Mouse (Mus musculus) kidney, postnatal 25 days (tissue): ENCODE data around the gene Hoxa7.

Experiments
- DNase-seq, 2 experiments: peaks; one replicate each; pipeline ENCODE4 v3.0.0; 2021; ENCODE audit warnings: mixed read lengths in 2 of 2

The Hoxa7 gene

DNA sequence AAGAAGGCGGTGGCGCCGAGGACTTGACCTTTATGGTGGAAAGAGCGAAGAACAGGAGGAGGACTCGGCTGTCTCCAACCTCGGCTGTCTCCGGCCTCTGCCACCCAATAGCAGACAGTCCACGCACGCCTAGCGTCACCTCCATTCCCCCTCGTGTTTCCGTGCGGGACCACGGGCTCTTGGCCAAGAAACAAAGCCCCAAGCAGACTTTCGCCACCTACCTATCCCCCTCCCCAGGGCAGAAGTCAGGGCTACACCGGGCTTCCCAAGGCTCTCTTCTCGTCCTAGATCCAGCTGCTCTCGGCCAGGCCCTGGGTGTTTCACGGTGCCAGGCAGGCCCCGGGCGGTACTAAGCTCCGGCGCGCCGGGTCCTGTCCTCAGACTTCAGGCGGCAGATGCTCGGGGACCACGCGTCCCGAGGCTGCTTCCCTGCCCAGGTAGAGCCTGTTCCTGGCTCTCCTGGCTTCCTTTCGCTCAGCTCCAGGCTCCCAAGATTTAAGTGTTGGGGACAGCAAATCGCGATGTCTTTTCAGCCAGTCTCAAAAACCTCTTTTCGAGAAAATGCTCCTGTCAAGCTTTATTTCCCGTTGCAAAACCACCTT lies 31.2 kb upstream of the Hoxa7 start:
- no peak for DNase-seq

GRCm38 (mm10) chr6:52252016-52252774 lies 30.5 kb upstream of the Hoxa7 start:
- DNase-seq, result no peak

- DNase-seq, result no peak
These were observed 29.7 kb upstream of the Hoxa7 start for GRCm38 (mm10) chr6:52251177-52251879.

DNA sequence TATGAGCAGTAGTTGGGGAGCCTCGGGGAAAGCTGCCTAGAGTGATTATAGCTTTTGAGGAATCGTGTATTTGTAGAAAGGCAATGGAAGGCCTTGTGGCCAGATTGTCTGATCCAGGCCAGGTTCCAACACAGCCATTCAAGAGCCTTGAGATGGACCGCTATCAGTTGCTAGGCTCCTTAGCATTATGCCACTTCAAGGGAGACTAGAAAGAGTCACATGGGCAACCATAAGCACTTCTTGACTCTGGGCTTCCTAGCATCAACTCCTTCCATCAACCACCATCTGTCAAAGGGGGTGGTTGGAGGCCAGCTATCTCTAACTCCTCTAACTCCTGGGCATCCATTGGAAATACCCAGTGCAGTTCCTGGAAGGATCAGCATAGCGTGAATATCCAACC lies 28.2 kb upstream of the Hoxa7 start:
- DNase-seq, result peak in 1 of 2 experiments; percentile 21

DNA sequence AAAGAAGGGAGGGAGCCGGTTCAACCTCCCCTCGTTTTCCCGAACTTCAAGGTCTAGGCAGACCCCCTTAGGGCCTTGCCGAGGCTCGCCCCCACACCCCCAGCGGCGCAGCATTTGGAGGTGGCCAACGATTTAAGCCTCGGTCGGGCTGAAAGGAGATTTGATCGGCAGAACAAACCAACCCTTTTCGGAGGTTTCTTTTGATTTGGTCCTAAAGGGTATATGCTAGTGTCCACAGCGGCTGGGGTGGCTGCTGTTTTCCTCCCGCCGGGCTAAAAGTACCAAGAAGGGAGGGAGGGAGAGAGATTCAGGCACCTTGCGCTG lies 27.7 kb upstream of the Hoxa7 start:
- peak in 1 of 2 experiments; percentile 24 for DNase-seq

GRCm38 (mm10) chr6:52248638-52249414 lies 27.2 kb upstream of the Hoxa7 start:
- peak in 1 of 2 experiments; percentile 28 for DNase-seq

GRCm38 (mm10) chr6:52247766-52248637 lies 26.3 kb upstream of the Hoxa7 start:
- peak in 1 of 2 experiments; percentile 35 for DNase-seq

GRCm38 (mm10) chr6:52246916-52247315 lies 25.3 kb upstream of the Hoxa7 start:
- peak in 1 of 2 experiments; percentile 20 for DNase-seq

DNA sequence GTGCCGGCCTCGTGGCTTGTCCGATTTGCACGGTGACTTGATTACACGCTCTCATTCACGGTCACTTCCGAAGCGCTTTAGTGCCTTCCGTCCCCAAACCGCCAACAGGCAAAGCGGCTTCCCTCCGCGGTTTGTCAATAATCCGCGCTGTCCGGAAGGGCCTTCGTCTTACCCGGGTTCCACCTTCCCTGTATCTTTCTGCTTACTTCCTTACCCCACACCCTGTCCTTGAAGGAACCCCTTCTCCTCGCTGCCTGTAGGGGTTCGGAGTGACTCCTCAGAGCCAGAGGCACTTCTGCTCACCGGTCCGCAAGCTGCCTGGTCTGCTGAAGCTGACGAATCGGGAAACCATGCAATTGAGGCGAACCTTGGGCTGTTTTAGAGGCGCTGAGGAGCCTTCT lies 24.7 kb upstream of the Hoxa7 start:
- peak; percentile 36 to 46 for DNase-seq

- peak; percentile 62 to 73 for DNase-seq
These were observed 24.1 kb upstream of the Hoxa7 start, which contains the start of gene Hoxa11 for GRCm38 (mm10) chr6:52245757-52246142. Hoxa11 (minus strand) TSS chr6:52245810.

DNA sequence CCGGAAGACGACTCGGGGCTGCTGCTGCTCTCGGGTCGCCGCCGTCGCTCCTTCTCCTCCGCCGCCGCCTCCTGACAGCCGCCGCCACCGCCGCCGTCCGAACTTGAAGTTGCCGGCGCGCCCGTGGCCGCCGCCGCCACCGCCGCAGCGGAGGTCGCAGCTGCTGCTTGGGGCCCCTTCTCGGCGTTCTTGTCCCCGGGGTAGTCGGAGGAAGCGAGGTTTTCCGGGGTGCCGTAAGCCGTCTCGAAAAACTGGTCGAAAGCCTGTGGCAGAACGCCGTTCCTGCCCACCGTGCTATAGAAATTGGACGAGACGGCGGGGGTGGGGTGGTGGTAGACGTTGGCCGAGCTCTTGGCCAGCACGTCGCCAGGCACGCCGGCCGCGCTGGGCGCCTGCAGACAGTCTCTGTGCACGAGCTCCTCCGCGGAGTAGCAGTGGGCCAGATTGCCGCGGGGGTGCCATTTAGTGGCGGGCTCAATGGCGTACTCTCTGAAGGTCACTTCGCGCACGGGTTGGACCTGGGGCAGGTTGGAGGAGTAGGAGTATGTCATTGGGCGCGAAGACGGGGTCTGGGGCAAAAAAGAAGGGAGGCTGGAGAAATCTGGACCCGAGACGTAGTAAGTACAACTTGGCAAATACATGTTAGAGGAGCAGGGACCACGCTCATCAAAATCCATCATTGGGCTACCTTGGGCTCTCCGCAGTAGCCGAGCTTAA lies 23.5 kb upstream of the Hoxa7 start:
- DNase-seq, result peak; percentile 38 to 55

DNA sequence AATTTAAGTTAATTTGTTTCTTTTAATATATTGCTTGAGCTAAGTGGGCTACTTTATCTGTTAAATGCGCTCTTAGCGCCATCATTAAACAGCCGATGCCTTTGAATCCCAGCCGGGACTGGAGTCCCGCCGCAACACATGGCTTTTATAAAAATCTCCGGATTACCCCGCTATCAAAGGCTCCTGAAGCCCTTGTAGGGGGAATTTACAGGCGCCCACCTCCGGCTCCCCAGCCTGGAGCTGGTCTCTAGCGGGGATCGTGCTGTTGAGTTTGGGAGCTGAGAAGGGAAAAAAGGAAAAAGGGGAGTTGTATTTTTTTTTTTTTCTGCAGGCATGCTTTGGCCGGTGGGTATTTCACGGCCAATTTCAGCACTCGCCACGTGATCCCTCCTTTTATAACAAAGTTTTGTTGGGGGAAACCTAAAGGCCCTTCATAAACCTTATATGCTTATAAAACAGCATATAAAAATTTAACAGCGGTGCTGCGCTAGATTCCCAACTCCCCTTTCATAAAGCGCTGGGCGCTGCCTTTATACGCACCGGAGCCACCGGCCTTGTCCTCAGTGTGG lies 22.9 kb upstream of the Hoxa7 start:
- DNase-seq, result peak in 1 of 2 experiments; percentile 25

- DNase-seq, result peak in 1 of 2 experiments; percentile 61
These were observed 22.0 kb upstream of the Hoxa7 start for GRCm38 (mm10) chr6:52243681-52244121.

- peak in 1 of 2 experiments; percentile 32 for DNase-seq
These were observed 21.2 kb upstream of the Hoxa7 start for GRCm38 (mm10) chr6:52242801-52243332.

DNA sequence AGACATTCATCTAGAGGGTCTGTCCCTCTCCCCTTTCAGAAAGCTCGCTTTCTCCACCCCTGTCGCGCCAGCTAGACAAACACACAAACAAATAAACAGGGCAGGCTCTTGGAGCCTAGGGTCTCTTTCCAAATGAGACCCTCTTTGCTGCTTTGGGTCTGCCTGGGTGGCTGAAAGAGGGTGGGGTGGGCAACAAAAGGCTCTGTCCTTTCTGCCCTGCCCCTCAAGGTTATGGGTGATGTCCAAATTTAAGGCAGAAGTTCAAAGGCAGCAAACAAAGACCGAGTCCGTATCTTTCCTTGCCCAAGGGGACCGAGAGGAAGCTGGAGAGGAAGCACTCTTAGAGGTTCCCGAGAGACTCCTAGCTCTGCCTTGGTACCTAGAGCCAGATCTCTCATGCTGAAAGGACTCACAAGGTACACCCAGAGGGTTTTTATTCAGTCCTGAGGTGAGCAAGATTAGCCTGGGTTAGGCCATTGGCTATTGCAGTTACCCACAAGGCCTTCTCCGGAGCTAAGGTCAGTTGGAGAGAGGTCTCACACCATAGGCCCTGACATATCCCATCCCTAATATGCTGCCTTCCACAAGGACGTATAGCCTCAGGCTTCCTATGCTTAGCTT lies 19.5 kb upstream of the Hoxa7 start:
- no peak for DNase-seq

DNA sequence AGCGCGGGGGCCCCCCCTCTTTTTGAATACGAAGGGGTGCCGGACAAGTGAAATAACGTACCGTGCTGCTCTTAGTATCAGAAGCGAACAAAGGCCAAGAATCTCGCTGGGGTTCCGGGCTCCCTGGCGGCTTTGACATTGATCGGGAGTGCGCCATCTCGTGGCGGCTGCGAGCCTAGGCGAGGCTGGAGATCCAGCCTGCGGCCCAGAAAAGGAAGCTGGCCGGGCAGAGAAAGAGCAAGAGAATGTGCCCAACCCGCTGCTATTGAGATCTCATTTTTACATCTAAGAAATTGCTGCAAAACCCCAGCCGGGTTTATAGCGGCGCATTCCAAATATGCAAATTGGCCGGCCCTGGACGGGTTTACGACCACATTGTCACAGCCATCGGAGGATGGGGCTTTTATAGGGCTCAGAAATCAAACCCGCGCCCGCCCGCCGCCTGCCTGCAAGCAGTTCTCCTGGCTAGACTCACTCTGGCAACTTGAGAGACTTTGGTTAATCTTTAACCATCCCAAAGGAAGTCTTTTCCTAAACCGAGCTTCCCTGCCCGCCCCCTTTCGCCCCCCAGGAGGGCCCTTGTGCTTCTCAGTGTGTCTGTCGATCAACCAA lies 18.8 kb upstream of the Hoxa7 start, which contains the start of gene Hoxa10:
Gene Hoxa10, minus strand, starts transcription at position 466 of the 612 bp plus-strand sequence.
- DNase-seq, result peak; percentile 95 to 97

DNA sequence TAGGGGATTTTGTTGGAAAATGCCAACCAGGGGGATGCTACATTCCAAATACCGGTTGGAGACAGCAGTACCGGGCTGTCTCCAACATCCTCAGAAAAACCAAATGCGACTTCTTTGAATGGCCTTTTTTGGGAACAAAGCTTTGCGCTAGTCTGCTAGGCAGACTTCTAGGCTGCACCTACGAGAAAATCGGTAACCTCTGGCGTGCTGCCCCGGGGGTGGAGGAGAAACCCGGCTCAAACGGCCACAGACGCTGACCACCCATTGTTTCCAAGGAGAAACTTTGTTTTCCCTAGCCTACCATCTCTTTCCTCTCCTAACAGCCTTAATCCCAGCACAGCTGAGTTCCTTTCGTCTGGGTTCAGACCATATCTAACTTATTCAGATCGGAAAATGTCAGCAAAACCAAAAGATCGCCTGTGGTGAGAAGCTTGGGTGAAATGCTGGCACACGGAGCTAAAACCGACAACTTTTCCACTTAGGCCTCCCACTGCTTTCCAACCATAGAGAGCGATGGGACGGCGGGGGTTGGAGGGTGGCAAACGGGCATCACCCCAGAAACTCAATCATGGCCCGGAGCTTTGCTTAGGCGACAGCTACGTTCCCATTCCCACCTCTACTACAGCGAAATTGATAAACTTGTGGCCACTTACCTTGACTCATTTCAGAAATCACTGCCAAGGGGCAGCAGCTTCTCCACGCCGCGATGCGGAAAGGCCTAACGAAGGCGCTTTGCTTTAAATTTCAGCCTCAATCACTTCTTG lies 18.2 kb upstream of the Hoxa7 start:
- peak; percentile 57 to 60 for DNase-seq

DNA sequence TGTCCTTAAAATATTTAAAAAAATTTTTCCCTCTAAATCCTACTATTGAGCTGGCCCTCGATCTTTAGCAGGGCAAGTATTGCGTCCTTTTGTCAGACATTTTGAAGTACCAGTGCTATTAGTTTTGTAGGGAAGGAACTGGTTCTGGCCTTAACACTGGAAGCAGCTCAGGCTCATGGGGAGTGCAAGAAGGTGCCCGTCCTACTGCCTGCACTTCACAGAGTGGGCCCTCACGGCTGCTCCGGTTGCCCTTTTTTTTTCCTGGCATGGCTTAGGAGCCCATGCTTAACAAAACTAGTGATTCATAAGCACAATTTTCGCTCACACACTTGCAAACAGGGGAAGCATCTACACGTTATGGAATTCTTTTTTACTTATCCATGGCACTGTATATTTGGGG lies 17.3 kb upstream of the Hoxa7 start:
- DNase-seq, result peak in 1 of 2 experiments; percentile 48

- DNase-seq, result peak; percentile 42 to 54
These were observed 16.5 kb upstream of the Hoxa7 start for GRCm38 (mm10) chr6:52238155-52238545.
